Mouse (Mus musculus) 416B (cell line): Measurements from ENCODE around the gene Slc35c1.
A peak's percentile ranks its signal among the peaks of the same experiment; 100 is the strongest.
"Not testable (repeated sequence)": the region's sequence is repeated elsewhere in the genome, so short reads cannot be mapped to it uniquely, and the experiment has no call there.

ENCODE experiments used
- DNase-seq: peaks from one replicate; pipeline ENCODE4 v3.0.0; 2011; ENCODE audit warnings: low read depth

Slc35c1 gene

GRCm38 (mm10) chr2:92459921-92460707, at the start of gene Slc35c1:
TSS of gene Slc35c1 (minus strand) at chr2:92460538.
- DNase-seq = peak; percentile 33

GRCm38 (mm10) chr2:92505291-92505690, 45.0 kb upstream of the Slc35c1 start:
- no peak for DNase-seq

GRCm38 (mm10) chr2:92503421-92503820, 43.1 kb upstream of the Slc35c1 start:
- peak; percentile 10 for DNase-seq

GRCm38 (mm10) chr2:92499701-92500322, 39.5 kb upstream of the Slc35c1 start:
- no peak for DNase-seq

GRCm38 (mm10) chr2:92497112-92497511, 36.8 kb upstream of the Slc35c1 start:
- DNase-seq = no peak

GRCm38 (mm10) chr2:92496681-92497080, 36.3 kb upstream of the Slc35c1 start:
- DNase-seq = no peak

GRCm38 (mm10) chr2:92494956-92495355, 34.6 kb upstream of the Slc35c1 start:
- no peak for DNase-seq

GRCm38 (mm10) chr2:92494423-92494822, 34.1 kb upstream of the Slc35c1 start:
- DNase-seq = peak; percentile 16

GRCm38 (mm10) chr2:92493656-92494390, 33.5 kb upstream of the Slc35c1 start:
- no peak for DNase-seq

- no peak for DNase-seq
Observed at GRCm38 (mm10) chr2:92491950-92492501, 31.7 kb upstream of the Slc35c1 start.

GRCm38 (mm10) chr2:92490541-92490940, 30.2 kb upstream of the Slc35c1 start:
- DNase-seq = no peak

GRCm38 (mm10) chr2:92487791-92488190, 27.5 kb upstream of the Slc35c1 start:
- no peak for DNase-seq

GRCm38 (mm10) chr2:92486911-92487310, 26.6 kb upstream of the Slc35c1 start:
- DNase-seq = no peak

GRCm38 (mm10) chr2:92486403-92486802, 26.1 kb upstream of the Slc35c1 start:
- peak; percentile 73 for DNase-seq

GRCm38 (mm10) chr2:92485640-92486295, 25.4 kb upstream of the Slc35c1 start:
- peak; percentile 67 for DNase-seq

GRCm38 (mm10) chr2:92484256-92485025, 24.1 kb upstream of the Slc35c1 start:
- DNase-seq = peak; percentile 45

GRCm38 (mm10) chr2:92483505-92483904, 23.2 kb upstream of the Slc35c1 start:
- DNase-seq = no peak

- no peak for DNase-seq
Observed at GRCm38 (mm10) chr2:92482551-92482950, 22.2 kb upstream of the Slc35c1 start.

GRCm38 (mm10) chr2:92478313-92478688, 18.0 kb upstream of the Slc35c1 start:
- DNase-seq = peak; percentile 65

GRCm38 (mm10) chr2:92477672-92478312, 17.5 kb upstream of the Slc35c1 start:
- DNase-seq = no peak

- DNase-seq = not testable (repeated sequence)
Observed at GRCm38 (mm10) chr2:92476580-92476979, 16.2 kb upstream of the Slc35c1 start.
